Mouse (Mus musculus) CH12.LX (cell line): ENCODE data around the gene Nfic. TPM values are rescaled to one million over a fixed set of nuclear protein-coding genes. Genes with fewer than 3 reads are reported as not detected.

Experiments used
- DNase-seq: peaks from one replicate; pipeline ENCODE4 v3.0.0-alpha.2; 2013; ENCODE audit errors: extremely low read depth
- H3K27ac ChIP-seq: 2 replicates; pipeline ENCODE4 v1.5.1; 2012; ENCODE audit warnings: low read depth, mild to moderate bottlenecking, control low read depth, moderate library complexity; ENCODE audit not compliant: insufficient read depth
- H3K27me3 ChIP-seq: replicated peaks from 2 replicates; pipeline ENCODE3; 2012; ENCODE audit warnings: inconsistent platforms
- H3K36me3 ChIP-seq, 2 experiments: replicated peaks in 1 of 2; 2 replicates each; pipeline versions ENCODE3 to v1.6.1; 2012; ENCODE audit warnings: inconsistent platforms in 1 of 2, low read length in 1 of 2, mild to moderate bottlenecking in 1 of 2, mixed read lengths in 1 of 2, moderate library complexity in 1 of 2; ENCODE audit not compliant: control insufficient read depth in 1 of 2, insufficient read depth in 1 of 2
- H3K4me1 ChIP-seq, 2 experiments: 2 replicates each; pipeline ENCODE4 v1.6.1; 2012; ENCODE audit warnings: inconsistent platforms in 1 of 2, moderate library complexity in 1 of 2; ENCODE audit not compliant: insufficient read depth in 2 of 2, control insufficient read depth in 1 of 2
- H3K4me2 ChIP-seq: 2 replicates; pipeline ENCODE4 v1.6.1; 2012; ENCODE audit warnings: low read depth, mild to moderate bottlenecking, control low read depth; ENCODE audit not compliant: poor library complexity, insufficient read depth, severe bottlenecking
- H3K4me3 ChIP-seq, 3 experiments: fragments of 150-350 bp in 1 of 3; sonication (generic) in 1 of 3; replicated peaks in 1 of 3; 2 replicates each; pipeline versions ENCODE3 to v1.5.1; 2011 to 2012; ENCODE audit warnings: low read depth in 2 of 3, low read length in 2 of 3, mild to moderate bottlenecking in 2 of 3, moderate library complexity in 2 of 3, control low read depth in 1 of 3, improper control_type of control experiment in 1 of 3, inconsistent platforms in 1 of 3, mixed read lengths in 1 of 3; ENCODE audit not compliant: poor library complexity in 1 of 3
- H3K79me2 ChIP-seq: replicated peaks from 2 replicates; pipeline ENCODE4 v1.6.1; 2012; ENCODE audit warnings: mild to moderate bottlenecking, moderate library complexity; ENCODE audit not compliant: control insufficient read depth, poor library complexity, insufficient read depth, severe bottlenecking; ENCODE audit errors: extremely low read depth
- H3K9ac ChIP-seq: 2 replicates; pipeline ENCODE4 v1.6.1; 2012; ENCODE audit warnings: low read depth, mild to moderate bottlenecking, control low read depth, moderate library complexity; ENCODE audit not compliant: insufficient read depth
- H3K9me3 ChIP-seq: replicated peaks from 2 replicates; pipeline ENCODE3; 2012; ENCODE audit warnings: low read length, inconsistent platforms, mixed read lengths
- CHD1 ChIP-seq: IDR thresholded peaks from 2 replicates; pipeline ENCODE4 v1.6.1; 2012; ENCODE audit warnings: low read depth, low read length, improper control_type of control experiment, inconsistent platforms
- CTCF ChIP-seq, 2 experiments: IDR thresholded peaks in 1 of 2; conservative IDR thresholded peaks in 1 of 2; 2 replicates each; pipeline ENCODE4 v1.5.1; 2011 to 2012; ENCODE audit warnings: low read depth in 2 of 2, low read length in 2 of 2, improper control_type of control experiment in 1 of 2, inconsistent platforms in 1 of 2, mild to moderate bottlenecking in 1 of 2, moderate library complexity in 1 of 2
- EP300 ChIP-seq: IDR thresholded peaks from 2 replicates; pipeline ENCODE4 v1.6.1; 2011; ENCODE audit warnings: low read length, improper control_type of control experiment
- GABPA ChIP-seq: IDR thresholded peaks from 2 replicates; pipeline ENCODE4 v1.6.1; 2012; ENCODE audit warnings: low read depth, low read length, improper control_type of control experiment, inconsistent platforms; ENCODE audit not compliant: insufficient replicate concordance
- JUN ChIP-seq: IDR thresholded peaks from 2 replicates; pipeline ENCODE4 v1.6.1; 2011; ENCODE audit warnings: low read depth, mild to moderate bottlenecking, low read length, improper control_type of control experiment, moderate library complexity; ENCODE audit not compliant: insufficient read depth
- JUND ChIP-seq: conservative IDR thresholded peaks from 2 replicates; pipeline ENCODE4 v1.6.1; 2011; ENCODE audit warnings: low read depth, low read length, improper control_type of control experiment
- MAFK ChIP-seq: IDR thresholded peaks from 2 replicates; pipeline ENCODE4 v1.6.1; 2011; ENCODE audit warnings: low read length, improper control_type of control experiment; ENCODE audit not compliant: insufficient replicate concordance
- MAX ChIP-seq: IDR thresholded peaks from 2 replicates; pipeline ENCODE4 v1.6.1; 2011; ENCODE audit warnings: low read length, improper control_type of control experiment
- MXI1 ChIP-seq: IDR thresholded peaks from 2 replicates; pipeline ENCODE4 v1.6.1; 2011; ENCODE audit warnings: mild to moderate bottlenecking, low read depth, low read length, improper control_type of control experiment
- NELFE ChIP-seq: IDR thresholded peaks from 2 replicates; pipeline ENCODE4 v1.6.1; 2011; ENCODE audit warnings: low read depth, low read length, improper control_type of control experiment
- POLR2AphosphoS2 ChIP-seq: IDR thresholded peaks from 2 replicates; pipeline ENCODE4 v1.6.1; 2011; ENCODE audit warnings: low read depth, low read length, improper control_type of control experiment
- RAD21 ChIP-seq: IDR thresholded peaks from 2 replicates; pipeline ENCODE4 v1.6.1; 2011; ENCODE audit warnings: low read depth, mild to moderate bottlenecking, low read length, improper control_type of control experiment, moderate library complexity
- RCOR1 ChIP-seq: conservative IDR thresholded peaks from 2 replicates; pipeline ENCODE4 v1.6.1; 2012; ENCODE audit warnings: low read depth, mild to moderate bottlenecking, inconsistent platforms, low read length, improper control_type of control experiment
- SIN3A ChIP-seq: IDR thresholded peaks from 2 replicates; pipeline ENCODE4 v1.6.1; 2012; ENCODE audit warnings: low read length, improper control_type of control experiment, inconsistent platforms
- SMC3 ChIP-seq: IDR thresholded peaks from 2 replicates; pipeline ENCODE4 v1.6.1; 2011; ENCODE audit warnings: low read depth, low read length, improper control_type of control experiment
- TCF12 ChIP-seq: IDR thresholded peaks from 2 replicates; pipeline ENCODE4 v1.6.1; 2014; ENCODE audit warnings: low read depth, mild to moderate bottlenecking, inconsistent platforms, low read length, improper control_type of control experiment
- ZKSCAN1 ChIP-seq: IDR thresholded peaks from 2 replicates; pipeline ENCODE4 v1.6.1; 2012; ENCODE audit warnings: low read depth, inconsistent platforms, low read length, improper control_type of control experiment, borderline replicate concordance
- ZMIZ1 ChIP-seq: IDR thresholded peaks from 2 replicates; pipeline ENCODE4 v1.6.1; 2012; ENCODE audit warnings: low read depth, mild to moderate bottlenecking, inconsistent platforms, low read length, improper control_type of control experiment
- ZNF384 ChIP-seq: IDR thresholded peaks from 2 replicates; pipeline ENCODE4 v1.6.1; 2012; ENCODE audit warnings: low read depth, low read length, improper control_type of control experiment, inconsistent platforms
- dilution Hi-C: fragments of 300-500 bp; cut with MboI; formaldehyde crosslinking; loops from 2 replicates; pipeline ENCODE4 v1.14.3; 2020; ENCODE audit warnings: low sequenced_read_pairs; ENCODE audit not compliant: extremely low pct_unique_long_range_greater_than_20kb, extremely low pct_ligation_motif_present
- in situ Hi-C: fragments of 300-500 bp; cut with MboI; formaldehyde crosslinking; loops from 3 replicates; pipeline ENCODE4 v1.14.3; 2019; ENCODE audit warnings: low sequenced_read_pairs, low pct_ligation_motif_present, low pct_unique_long_range_greater_than_20kb, mixed read lengths
- polyA plus RNA-seq: library from polyadenylated mRNA; unstranded; fragments of >175 nt; gene quantifications from 2 replicates; pipeline ENCODE4 v1.2.1, GENCODE M21; 2012; ENCODE audit warnings: low read depth; ENCODE audit not compliant: insufficient read length
- total RNA-seq, 2 experiments: library from RNA; depleted of rRNA; stranded (reverse); fragments of 300-350 nt in 1 of 2; fragments of >200 nt in 1 of 2; gene quantifications; 2 replicates each; pipeline ENCODE4 v1.2.3; 2012 to 2014

The Nfic gene
- total and polyA plus RNA-seq, 3 experiments = 0.07 to 4.7 (median 4.0) TPM

DNA sequence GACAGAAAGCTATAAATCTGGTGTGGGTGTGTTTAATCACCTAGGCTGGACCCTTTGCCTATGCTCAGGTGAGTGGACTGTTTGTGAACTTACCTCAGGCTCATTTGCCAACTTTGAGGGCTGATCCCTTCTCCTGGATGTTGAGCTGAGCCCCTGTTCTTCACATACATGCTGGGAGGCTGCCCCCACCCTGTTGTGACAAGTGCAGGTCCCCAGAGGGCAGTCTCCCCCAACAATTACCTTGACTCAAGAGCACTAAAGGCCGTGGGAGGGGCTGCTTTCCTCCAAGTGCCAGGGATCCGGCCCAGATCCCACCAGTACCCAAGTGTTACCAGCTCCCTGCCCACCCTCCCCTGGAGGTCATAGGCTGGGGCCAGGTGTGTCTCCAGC, 29.6 kb upstream of the Nfic start:
- Histone ChIP-seq H3K4me2 (no peak overlapping the region), H3K9me3 (no peaks in the 10 kb centered on the region)
- DNase-seq = no peak
- TF ChIP-seq ZNF384 (no peak), SIN3A (no peak), POLR2AphosphoS2 (peak; percentile 37; the same call in 1 of the 2 replicates), MAFK (no peak), MXI1 (no peak), ZMIZ1 (no peak), CHD1 (no peak), JUND (no peak), EP300 (no peak), JUN (no peak), CTCF (conservative IDR thresholded peaks at IDR 0.05 in 1 of 2, IDR thresholded peaks at IDR 0.05 in 1 of 2; ENCODE audit: low read depth in 2 of 2, low read length in 2 of 2) (peak in 1 of 2 experiments; percentile 38; a peak in 2 of 4 replicates), RCOR1 (no peak), RAD21 (peak; percentile 27), TCF12 (no peak), ZKSCAN1 (no peak), MAX (no peak), SMC3 (peak; percentile 9; the same call in 1 of the 2 replicates)
- TF ChIP-seq, all 38 proteins: peak for 4
- dilution Hi-C loops (no loop called here), in situ Hi-C loops (no loop called here)
- peaks cover 26% of the 10 kb centered on the region for H3K27me3 ChIP-seq
- no peak overlapping the region for H3K9ac ChIP-seq
- no peaks in the 10 kb centered on the region for H3K79me2 ChIP-seq
- peaks cover 35 to 48% of the 10 kb centered on the region in 2 experiments for H3K36me3 ChIP-seq
- H3K4me1 ChIP-seq = peaks cover 3 to 4% of the 10 kb centered on the region in 2 experiments; a peak in 3 of 4 replicates
- no peak overlapping the region for H3K4me3 ChIP-seq
- H3K27ac ChIP-seq = no peak overlapping the region

GRCm38 (mm10) chr10:81484441-81485059, 29.1 kb upstream of the Nfic start:
- peaks cover 3 to 4% of the 10 kb centered on the region in 2 experiments; a peak in 3 of 4 replicates for H3K4me1 ChIP-seq
- peaks cover 29% of the 10 kb centered on the region for H3K27me3 ChIP-seq
- no peak overlapping the region for H3K4me3 ChIP-seq
- H3K36me3 ChIP-seq = peaks cover 30 to 43% of the 10 kb centered on the region in 2 experiments
- H3K27ac ChIP-seq = no peak overlapping the region
- DNase-seq = no peak
- dilution Hi-C loops (no loop called here), in situ Hi-C loops (no loop called here)
- no peak overlapping the region for H3K9ac ChIP-seq
- TF ChIP-seq GABPA = no peak
- 0 out of 2 replicates have a peak, but pooled peaks have one; percentile 19 for TF ChIP-seq NELFE
- no peak overlapping the region for H3K4me2 ChIP-seq
- no peaks in the 10 kb centered on the region for H3K9me3 ChIP-seq
- H3K79me2 ChIP-seq = no peaks in the 10 kb centered on the region
